Mouse (Mus musculus) intestine, postnatal 0 days (tissue): ENCODE measurements around the gene Prpsap1. TPM values are rescaled to one million over a fixed set of nuclear protein-coding genes. Genes with fewer than 3 reads are reported as not detected.

ENCODE experiments used
- ATAC-seq: fragments of 200-750 bp; cut with Nextera tagmentation; 2 replicates; pipeline ENCODE4 v1.8.0; 2017; ENCODE audit warnings: mild to moderate bottlenecking, moderate TSS enrichment, moderate library complexity
- H3K27ac ChIP-seq: fragments of 300-500 bp; sonication (generic); 2 replicates; pipeline ENCODE4 v1.5.1; 2014; ENCODE audit warnings: mild to moderate bottlenecking, low read depth, low read length, moderate library complexity
- H3K27me3 ChIP-seq: fragments of 300-500 bp; sonication (generic); replicated peaks from 2 replicates; pipeline ENCODE4 v1.6.1; 2014; ENCODE audit warnings: low read length, mixed read lengths; ENCODE audit not compliant: control insufficient read depth, insufficient read depth
- H3K36me3 ChIP-seq: fragments of 300-500 bp; sonication (generic); 2 replicates; pipeline ENCODE4 v1.6.1; 2014; ENCODE audit warnings: mild to moderate bottlenecking, moderate library complexity; ENCODE audit not compliant: control insufficient read depth, insufficient read depth
- H3K4me1 ChIP-seq: fragments of 300-500 bp; sonication (generic); replicated peaks from 2 replicates; pipeline ENCODE4 v1.6.1; 2014; ENCODE audit warnings: antibody characterized with exemption, low read length, mixed read lengths; ENCODE audit not compliant: control insufficient read depth, insufficient read depth
- H3K4me2 ChIP-seq: fragments of 300-500 bp; sonication (generic); replicated peaks from 2 replicates; pipeline ENCODE4 v1.6.1; 2014; ENCODE audit warnings: low read depth, mild to moderate bottlenecking, moderate library complexity
- H3K4me3 ChIP-seq: fragments of 300-500 bp; sonication (generic); 2 replicates; pipeline ENCODE4 v1.5.1; 2014; ENCODE audit warnings: low read depth, low read length
- H3K9ac ChIP-seq: fragments of 300-500 bp; sonication (generic); 2 replicates; pipeline ENCODE4 v1.6.1; 2014; ENCODE audit warnings: mild to moderate bottlenecking, low read depth, low read length
- H3K9me3 ChIP-seq: fragments of 300-500 bp; sonication (generic); 2 replicates; pipeline ENCODE4 v1.6.1; 2016; ENCODE audit warnings: mixed run types; ENCODE audit not compliant: control insufficient read depth
- CTCF ChIP-seq: sonication (generic); IDR thresholded peaks from 2 replicates; pipeline ENCODE4 v1.5.1; 2016; ENCODE audit warnings: low read depth, mild to moderate bottlenecking, control low read depth, antibody characterized with exemption, moderate library complexity
- WGBS: fragments of 180-500 bp; shearing (Covaris S2); extraction: QIAGEN DNeasy Blood & Tissue Kit; methylation state at CpG from one replicate; pipeline ENCODE4 v1.1.7; 2014; 5-methylcytosine and 5-hydroxymethylcytosine counted together
- polyA plus RNA-seq: library from polyadenylated mRNA; unstranded; fragments of >200 nt; fragmentation: Nextera tagmentation; extraction: Ambion mirVana; gene quantifications from 2 replicates; pipeline ENCODE4 v1.2.1, GENCODE M21; 2015

The Prpsap1 gene
- polyA plus RNA-seq, 1 experiment from 2014 or later: 177 TPM

- 34% methylated on average over 16 of the region's 16 CpGs for WGBS
- peak; percentile 59 for ATAC-seq
- no peaks in the 10 kb centered on the region for H3K36me3 ChIP-seq
- no peak overlapping the region for H3K4me3 ChIP-seq
- H3K4me1 ChIP-seq: no peaks in the 10 kb centered on the region
- H3K27ac ChIP-seq: no peak overlapping the region
- H3K9ac ChIP-seq: no peak overlapping the region
- TF ChIP-seq CTCF: peak; percentile 99
- no peaks in the 10 kb centered on the region; the same call in 1 of the 2 replicates for H3K27me3 ChIP-seq
- H3K4me2 ChIP-seq: peak overlapping the region; percentile 51
- no peaks in the 10 kb centered on the region for H3K9me3 ChIP-seq
Measured at GRCm38 (mm10) chr11:116445596-116446307, 48.2 kb downstream of the Prpsap1 start.

GRCm38 (mm10) chr11:116443935-116444334, 50.1 kb downstream of the Prpsap1 start:
- no peak for TF ChIP-seq CTCF
- 95% methylated on average over 6 of the region's 6 CpGs for WGBS
- Histone ChIP-seq H3K9ac (no peak overlapping the region), H3K36me3 (peaks cover 9% of the 10 kb centered on the region), H3K9me3 (no peaks in the 10 kb centered on the region), H3K4me3 (no peak overlapping the region), H3K4me1 (no peaks in the 10 kb centered on the region), H3K27me3 (no peaks in the 10 kb centered on the region; the same call in 1 of the 2 replicates), H3K4me2 (no peak overlapping the region), H3K27ac (no peak overlapping the region)
- no peak for ATAC-seq

- Histone ChIP-seq H3K4me3 (no peak overlapping the region), H3K9me3 (no peaks in the 10 kb centered on the region), H3K4me1 (no peaks in the 10 kb centered on the region), H3K36me3 (peaks cover 10% of the 10 kb centered on the region), H3K9ac (no peak overlapping the region), H3K27ac (no peak overlapping the region), H3K4me2 (no peak overlapping the region), H3K27me3 (no peaks in the 10 kb centered on the region; the same call in 1 of the 2 replicates)
- 91% methylated on average over 6 of the region's 6 CpGs for WGBS
- ATAC-seq: no peak
- no peak for TF ChIP-seq CTCF
Measured at GRCm38 (mm10) chr11:116443311-116443710, 50.7 kb downstream of the Prpsap1 start.

- 77% methylated on average over 6 of the region's 6 CpGs for WGBS
- H3K9ac ChIP-seq: no peak overlapping the region
- TF ChIP-seq CTCF: no peak
Measured at GRCm38 (mm10) chr11:116442867-116443177, 51.2 kb downstream of the Prpsap1 start.

GRCm38 (mm10) chr11:116442129-116442866, 51.7 kb downstream of the Prpsap1 start:
- WGBS: 78% methylated on average over 15 of the region's 15 CpGs
- Histone ChIP-seq H3K4me1 (no peaks in the 10 kb centered on the region; the same call in 1 of the 2 replicates), H3K36me3 (peaks cover 17% of the 10 kb centered on the region), H3K4me2 (no peak overlapping the region), H3K4me3 (no peak overlapping the region), H3K9me3 (no peaks in the 10 kb centered on the region), H3K9ac (no peak overlapping the region), H3K27me3 (no peaks in the 10 kb centered on the region; the same call in 1 of the 2 replicates), H3K27ac (no peak overlapping the region)
- ATAC-seq: no peak
- no peak for TF ChIP-seq CTCF

More at GRCm38 (mm10) chr11:116442867-116443177, 51.2 kb downstream of the Prpsap1 start:
- peaks cover 11% of the 10 kb centered on the region for H3K36me3 ChIP-seq
- H3K4me3 ChIP-seq: no peak overlapping the region
- no peaks in the 10 kb centered on the region for H3K4me1 ChIP-seq
- H3K9me3 ChIP-seq: no peaks in the 10 kb centered on the region
- H3K27ac ChIP-seq: no peak overlapping the region
- H3K4me2 ChIP-seq: no peak overlapping the region
- ATAC-seq: no peak
- H3K27me3 ChIP-seq: no peaks in the 10 kb centered on the region; the same call in 1 of the 2 replicates

- no peak overlapping the region for H3K4me2 ChIP-seq
- H3K27me3 ChIP-seq: no peaks in the 10 kb centered on the region
- peaks cover 10% of the 10 kb centered on the region for H3K4me1 ChIP-seq
- no peak overlapping the region for H3K4me3 ChIP-seq
- H3K36me3 ChIP-seq: peaks cover 23% of the 10 kb centered on the region
- 68% methylated on average over 7 of the region's 7 CpGs for WGBS
- no peak for ATAC-seq
- no peaks in the 10 kb centered on the region for H3K9me3 ChIP-seq
- no peak overlapping the region for H3K9ac ChIP-seq
- no peak overlapping the region for H3K27ac ChIP-seq
- TF ChIP-seq CTCF: no peak
Measured at GRCm38 (mm10) chr11:116440408-116441068, 53.5 kb downstream of the Prpsap1 start.
